Mouse (Mus musculus) megakaryocyte, embryonic 14.5 days (primary cell): ENCODE measurements around the gene Pphln1. TPM values are rescaled to one million over a fixed set of nuclear protein-coding genes. Genes with fewer than 3 reads are reported as not detected.
A peak's percentile ranks its signal among the peaks of the same experiment; 100 is the strongest.

Source experiments
- H3K27me3 ChIP-seq: replicated peaks from 2 replicates; pipeline ENCODE3; 2012; ENCODE audit warnings: inconsistent platforms
- H3K36me3 ChIP-seq: replicated peaks from 2 replicates; pipeline ENCODE3; 2012; ENCODE audit warnings: low read length, inconsistent platforms, mixed read lengths
- H3K4me1 ChIP-seq: 2 replicates; pipeline ENCODE4 v1.6.1; 2012; ENCODE audit warnings: inconsistent platforms
- H3K4me3 ChIP-seq: replicated peaks from 2 replicates; pipeline ENCODE3; 2012; ENCODE audit warnings: moderate library complexity, mild to moderate bottlenecking, inconsistent platforms
- H3K9me3 ChIP-seq: 2 replicates; pipeline ENCODE4 v1.6.1; 2012; ENCODE audit warnings: inconsistent platforms
- FLI1 ChIP-seq: IDR thresholded peaks from 2 replicates; pipeline ENCODE4 v1.6.1; 2012; ENCODE audit warnings: low read length, inconsistent platforms, mixed read lengths
- GATA1 ChIP-seq: IDR thresholded peaks from 3 replicates; pipeline ENCODE4 v1.6.1; 2012; ENCODE audit warnings: mixed read lengths, low read length, inconsistent platforms, borderline replicate concordance
- polyA plus RNA-seq: library from polyadenylated mRNA; stranded (reverse); fragments of >175 nt; gene quantifications from 2 replicates; pipeline ENCODE4 v1.2.3, GENCODE M21; 2012; ENCODE audit warnings: low replicate concordance; ENCODE audit not compliant: insufficient read depth

Pphln1 gene
- polyA plus RNA-seq, 1 experiment: 1.4 TPM

DNA sequence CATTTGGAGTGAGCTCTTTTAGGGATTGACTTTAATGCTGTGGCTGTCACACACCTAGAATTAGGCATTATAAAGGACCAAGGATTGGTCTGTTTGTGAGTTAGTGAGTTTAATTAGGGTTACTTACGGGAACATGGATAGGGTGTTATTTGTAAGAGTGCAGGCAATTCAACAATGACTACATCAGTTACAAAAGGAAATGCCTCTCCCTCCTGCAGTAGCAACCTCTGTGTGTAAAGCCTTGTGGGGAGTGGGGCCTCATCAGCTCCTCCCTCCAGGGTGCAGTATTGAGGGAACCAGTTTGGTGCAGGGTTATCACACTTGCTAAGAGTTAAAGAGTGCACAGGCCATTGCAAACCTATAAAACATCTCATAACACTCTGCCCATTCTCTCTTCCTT lies 73.9 kb downstream of the Pphln1 start:
- H3K4me3 ChIP-seq: no peak overlapping the region
- H3K36me3 ChIP-seq: peaks cover 43% of the 10 kb centered on the region
- H3K9me3 ChIP-seq: no peaks in the 10 kb centered on the region
- H3K27me3 ChIP-seq: no peaks in the 10 kb centered on the region
- no peak for TF ChIP-seq GATA1
- TF ChIP-seq FLI1: no peak
- peaks cover 35% of the 10 kb centered on the region for H3K4me1 ChIP-seq

GRCm38 (mm10) chr15:93474277-93474676 lies 76.1 kb downstream of the Pphln1 start:
- H3K36me3 ChIP-seq: peaks cover 43% of the 10 kb centered on the region
- no peak overlapping the region for H3K4me3 ChIP-seq
- TF ChIP-seq GATA1 (no peak), FLI1 (no peak)
- H3K4me1 ChIP-seq: peaks cover 50% of the 10 kb centered on the region
- no peaks in the 10 kb centered on the region for H3K9me3 ChIP-seq
- no peaks in the 10 kb centered on the region for H3K27me3 ChIP-seq

DNA sequence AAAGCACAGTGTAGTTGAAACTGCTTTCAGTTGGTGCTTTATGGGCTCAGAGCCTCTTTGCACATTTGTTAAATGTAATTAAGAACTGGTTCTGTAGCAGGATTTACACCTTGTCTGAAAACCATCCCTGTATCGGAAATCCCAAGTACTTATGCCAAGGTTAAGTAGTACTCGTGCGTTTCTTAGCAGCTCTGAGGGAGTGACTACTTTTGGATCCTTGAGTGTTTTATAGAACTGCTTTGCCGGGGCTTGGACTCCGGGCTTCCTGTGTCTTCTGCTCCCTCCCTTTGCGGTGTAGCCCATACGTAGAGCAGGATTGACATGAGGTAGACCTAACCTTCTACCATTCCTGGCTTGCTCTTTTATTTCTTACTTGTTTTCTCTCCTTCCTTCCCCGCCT lies 77.5 kb downstream of the Pphln1 start:
- peaks cover 62% of the 10 kb centered on the region for H3K4me1 ChIP-seq
- H3K4me3 ChIP-seq: no peak overlapping the region
- TF ChIP-seq GATA1: no peak
- TF ChIP-seq FLI1: no peak
- H3K36me3 ChIP-seq: peaks cover 43% of the 10 kb centered on the region
- no peaks in the 10 kb centered on the region for H3K27me3 ChIP-seq
- no peaks in the 10 kb centered on the region for H3K9me3 ChIP-seq

- H3K9me3 ChIP-seq: no peaks in the 10 kb centered on the region
- no peaks in the 10 kb centered on the region for H3K27me3 ChIP-seq
- TF ChIP-seq GATA1: no peak
- TF ChIP-seq FLI1: no peak
- H3K36me3 ChIP-seq: peaks cover 28% of the 10 kb centered on the region
- H3K4me3 ChIP-seq: no peak overlapping the region
- H3K4me1 ChIP-seq: peaks cover 61% of the 10 kb centered on the region
Measured at GRCm38 (mm10) chr15:93477729-93478128, 79.6 kb downstream of the Pphln1 start.

DNA sequence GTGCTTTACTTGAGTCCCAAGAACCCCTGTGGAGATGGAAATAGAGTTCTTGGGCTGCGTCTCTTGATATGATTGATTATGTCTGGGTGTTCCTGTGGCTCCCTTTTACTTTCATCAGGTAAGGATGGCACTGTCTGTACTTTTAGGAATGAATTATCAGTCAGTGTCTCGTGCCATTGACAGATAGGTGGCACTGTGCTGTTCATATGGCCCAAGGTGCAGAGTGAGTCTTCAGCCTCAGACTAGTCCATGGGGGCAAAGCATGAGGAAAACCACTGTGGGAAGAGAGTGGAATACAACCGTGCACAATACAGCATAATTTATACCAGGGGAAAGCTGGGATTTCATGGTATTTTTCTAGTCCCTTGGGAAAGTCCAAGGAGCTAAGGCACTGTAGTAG lies 80.5 kb downstream of the Pphln1 start:
- no peak overlapping the region for H3K4me3 ChIP-seq
- peaks cover 25% of the 10 kb centered on the region for H3K36me3 ChIP-seq
- H3K4me1 ChIP-seq: peaks cover 65% of the 10 kb centered on the region
- no peak for TF ChIP-seq GATA1
- TF ChIP-seq FLI1: no peak
- H3K9me3 ChIP-seq: no peaks in the 10 kb centered on the region
- H3K27me3 ChIP-seq: no peaks in the 10 kb centered on the region

- Histone ChIP-seq H3K9me3 (no peaks in the 10 kb centered on the region), H3K36me3 (peaks cover 25% of the 10 kb centered on the region)
- TF ChIP-seq FLI1 (no peak), GATA1 (no peak)
Measured at GRCm38 (mm10) chr15:93479445-93479844, 81.3 kb downstream of the Pphln1 start.

DNA sequence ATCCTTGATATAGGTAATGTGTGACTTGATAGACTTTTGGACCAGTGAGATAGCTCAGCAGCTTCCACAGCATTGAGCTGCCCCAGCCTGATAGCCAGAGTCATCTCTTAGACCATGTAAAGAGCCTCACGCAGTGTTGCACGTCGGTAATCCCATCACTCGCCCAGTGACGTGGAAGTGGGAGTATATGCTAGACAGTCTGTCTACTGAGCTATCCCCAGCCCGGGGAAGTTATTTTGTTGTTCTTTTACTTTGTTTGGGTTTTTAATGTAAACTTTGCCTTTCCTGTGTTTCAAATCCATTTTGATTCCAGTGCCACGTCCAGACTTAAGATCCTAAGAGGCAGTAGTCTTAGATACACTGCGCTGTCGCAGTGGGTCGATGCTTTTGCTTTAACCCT lies 83.0 kb downstream of the Pphln1 start:
- peaks cover 16% of the 10 kb centered on the region for H3K36me3 ChIP-seq
- H3K27me3 ChIP-seq: no peaks in the 10 kb centered on the region
- TF ChIP-seq GATA1 (no peak), FLI1 (no peak)
- no peaks in the 10 kb centered on the region for H3K9me3 ChIP-seq
- H3K4me3 ChIP-seq: no peak overlapping the region
- peaks cover 77% of the 10 kb centered on the region for H3K4me1 ChIP-seq

More at GRCm38 (mm10) chr15:93479445-93479844, 81.3 kb downstream of the Pphln1 start:
- Histone ChIP-seq H3K27me3 (no peaks in the 10 kb centered on the region), H3K4me1 (peaks cover 67% of the 10 kb centered on the region), H3K4me3 (peak overlapping the region; percentile 18)

DNA sequence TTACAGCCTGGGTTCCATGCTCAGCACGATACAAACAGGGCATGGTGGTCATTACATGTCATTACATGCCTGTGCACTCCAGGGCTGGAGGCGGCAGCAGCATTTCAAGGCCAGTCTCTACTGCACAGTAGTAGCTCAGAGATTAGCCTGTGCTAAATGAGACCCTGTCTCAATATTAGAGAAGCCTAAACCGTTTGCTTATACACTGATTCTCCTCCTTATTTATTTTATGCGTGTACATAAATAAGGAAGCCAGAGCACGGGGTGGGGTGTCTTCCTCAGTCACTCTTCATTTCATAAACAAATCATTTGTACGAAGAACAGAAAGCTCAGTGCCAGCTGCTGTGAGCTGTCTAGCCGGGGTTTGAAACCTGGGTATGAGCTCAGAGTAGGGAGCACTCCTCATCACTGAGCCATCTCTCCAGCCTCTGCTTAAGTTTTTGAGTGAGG lies 86.1 kb downstream of the Pphln1 start:
- Histone ChIP-seq H3K27me3 (no peaks in the 10 kb centered on the region), H3K36me3 (peaks cover 21% of the 10 kb centered on the region), H3K4me3 (no peak overlapping the region), H3K9me3 (no peaks in the 10 kb centered on the region), H3K4me1 (peaks cover 69% of the 10 kb centered on the region)
- TF ChIP-seq FLI1: no peak
- no peak for TF ChIP-seq GATA1

GRCm38 (mm10) chr15:93485252-93485651 lies 87.1 kb downstream of the Pphln1 start:
- H3K36me3 ChIP-seq: peaks cover 25% of the 10 kb centered on the region
- no peak for TF ChIP-seq FLI1
- TF ChIP-seq GATA1: no peak
- no peaks in the 10 kb centered on the region for H3K27me3 ChIP-seq
- no peak overlapping the region for H3K4me3 ChIP-seq
- no peaks in the 10 kb centered on the region for H3K9me3 ChIP-seq
- H3K4me1 ChIP-seq: peaks cover 69% of the 10 kb centered on the region

GRCm38 (mm10) chr15:93486066-93486465 lies 87.9 kb downstream of the Pphln1 start:
- Histone ChIP-seq H3K36me3 (peaks cover 29% of the 10 kb centered on the region), H3K9me3 (no peaks in the 10 kb centered on the region), H3K4me1 (peaks cover 71% of the 10 kb centered on the region), H3K27me3 (no peaks in the 10 kb centered on the region), H3K4me3 (no peak overlapping the region)
- TF ChIP-seq FLI1: no peak
- no peak for TF ChIP-seq GATA1

DNA sequence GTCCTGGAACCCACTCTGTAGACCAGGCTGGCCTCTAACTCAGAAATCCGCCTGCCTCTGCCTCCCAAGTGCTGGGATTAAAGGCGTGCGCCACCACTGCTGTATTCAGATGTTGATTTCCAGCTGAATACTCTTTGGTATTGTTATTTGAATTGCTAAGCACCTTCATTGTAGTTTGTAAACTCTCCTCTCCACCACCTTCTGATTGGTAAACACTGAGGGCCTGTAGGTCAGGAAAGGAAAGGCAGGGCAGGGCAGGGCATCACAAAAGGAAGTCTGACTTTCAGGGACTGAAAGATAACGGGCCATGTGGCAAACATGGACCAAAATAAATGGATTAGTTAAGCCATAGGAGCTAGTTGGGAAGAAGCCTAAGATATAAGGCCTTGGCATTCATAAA lies 91.4 kb downstream of the Pphln1 start:
- H3K36me3 ChIP-seq: peaks cover 37% of the 10 kb centered on the region
- TF ChIP-seq FLI1: no peak
- no peak for TF ChIP-seq GATA1
- peaks cover 74% of the 10 kb centered on the region for H3K4me1 ChIP-seq
- H3K4me3 ChIP-seq: peak overlapping the region; percentile 28
- H3K9me3 ChIP-seq: no peaks in the 10 kb centered on the region
- H3K27me3 ChIP-seq: no peaks in the 10 kb centered on the region
